Mouse (Mus musculus) stomach, embryonic 15.5 days (tissue): ENCODE measurements at regions not wholly inside any gene's neighbourhood (a gene's known extent, or its start where the extent isn't known, plus 50 kb on each side); places are given as distances from the start of the nearest gene placed in this dataset.

ENCODE experiments used
- ATAC-seq: fragments of 200-750 bp; cut with Nextera tagmentation; 2 replicates; pipeline ENCODE4 v1.8.0; 2017; ENCODE audit warnings: low read depth, moderate number of reproducible peaks, moderate TSS enrichment; ENCODE audit not compliant: insufficient read depth, low FRiP score
- H3K27ac ChIP-seq: fragments of 300-500 bp; sonication (generic); 2 replicates; pipeline ENCODE4 v1.5.1; 2015; ENCODE audit warnings: mild to moderate bottlenecking, inconsistent platforms
- H3K27me3 ChIP-seq: fragments of 300-500 bp; sonication (generic); replicated peaks from 2 replicates; pipeline ENCODE4 v1.6.1; 2015; ENCODE audit warnings: inconsistent platforms
- H3K36me3 ChIP-seq: fragments of 300-500 bp; sonication (generic); 2 replicates; pipeline ENCODE4 v1.6.1; 2015; ENCODE audit warnings: inconsistent platforms
- H3K4me1 ChIP-seq: fragments of 300-500 bp; sonication (generic); 2 replicates; pipeline ENCODE4 v1.6.1; 2015; ENCODE audit warnings: inconsistent platforms
- H3K4me2 ChIP-seq: fragments of 300-500 bp; sonication (generic); 2 replicates; pipeline ENCODE4 v1.6.1; 2015; ENCODE audit warnings: mild to moderate bottlenecking, inconsistent platforms
- H3K4me3 ChIP-seq: fragments of 300-500 bp; sonication (generic); replicated peaks from 2 replicates; pipeline ENCODE4 v1.5.1; 2015; ENCODE audit warnings: inconsistent platforms
- H3K9ac ChIP-seq: fragments of 300-500 bp; sonication (generic); 2 replicates; pipeline ENCODE4 v1.6.1; 2015; ENCODE audit warnings: inconsistent platforms
- H3K9me3 ChIP-seq: fragments of 300-500 bp; sonication (generic); 2 replicates; pipeline ENCODE4 v1.6.1; 2016; ENCODE audit warnings: inconsistent platforms
- WGBS: fragments of 180-500 bp; shearing (Covaris S2); methylation state at CpG from one replicate; pipeline ENCODE4 v1.1.7; 2015; 5-methylcytosine and 5-hydroxymethylcytosine counted together

- H3K4me2 ChIP-seq, result no peak overlapping the region
- no peaks in the 10 kb centered on the region for H3K36me3 ChIP-seq
- H3K9ac ChIP-seq, result no peak overlapping the region
- no peak overlapping the region for H3K27ac ChIP-seq
- H3K4me3 ChIP-seq, result no peak overlapping the region
- ATAC-seq, result no peak
- no peaks in the 10 kb centered on the region for H3K27me3 ChIP-seq
- H3K4me1 ChIP-seq, result no peaks in the 10 kb centered on the region
- 73% methylated on average over 6 of the region's 6 CpGs for WGBS
- no peaks in the 10 kb centered on the region for H3K9me3 ChIP-seq
Observed at GRCm38 (mm10) chr1:127152840-127153239, 52.0 kb upstream of the Mgat5 start.

DNA sequence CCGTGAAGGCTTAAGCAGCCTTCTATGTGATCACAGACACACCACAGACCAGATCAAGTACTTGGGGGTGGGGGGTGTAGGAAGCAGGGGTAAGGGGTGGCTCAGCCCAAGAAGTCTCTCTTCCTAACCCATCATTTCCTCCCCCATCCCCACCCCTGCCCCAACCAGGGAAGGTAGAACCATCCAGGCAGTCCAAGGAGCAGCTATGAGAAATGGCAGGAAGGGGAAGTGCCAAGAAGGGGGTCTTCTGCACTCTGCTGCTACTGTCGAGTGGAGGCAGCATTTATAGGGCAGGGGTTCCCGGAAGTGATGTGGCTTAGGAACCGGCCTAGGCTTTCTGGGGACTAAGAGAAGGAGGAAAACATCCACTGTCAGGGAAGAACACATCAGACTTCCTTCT is 69.3 kb upstream of the Mgat5 start:
- Histone ChIP-seq H3K9ac (no peak overlapping the region), H3K27ac (no peak overlapping the region), H3K4me2 (no peak overlapping the region), H3K27me3 (no peaks in the 10 kb centered on the region), H3K9me3 (no peaks in the 10 kb centered on the region), H3K4me3 (no peak overlapping the region), H3K36me3 (no peaks in the 10 kb centered on the region), H3K4me1 (no peaks in the 10 kb centered on the region)
- 77% methylated on average over 4 of the region's 4 CpGs for WGBS
- no peak for ATAC-seq

- Histone ChIP-seq H3K4me2 (no peak overlapping the region), H3K4me1 (no peaks in the 10 kb centered on the region), H3K27me3 (no peaks in the 10 kb centered on the region), H3K9ac (no peak overlapping the region), H3K9me3 (no peaks in the 10 kb centered on the region), H3K4me3 (no peak overlapping the region), H3K36me3 (no peaks in the 10 kb centered on the region), H3K27ac (no peak overlapping the region)
- 52% methylated on average over 5 of the region's 5 CpGs for WGBS
- 0 out of 2 replicates have a peak, but pooled peaks have one; percentile 9 for ATAC-seq
Observed at GRCm38 (mm10) chr1:127131871-127132270, 72.9 kb upstream of the Mgat5 start.

- Histone ChIP-seq H3K4me1 (no peaks in the 10 kb centered on the region), H3K9ac (no peak overlapping the region), H3K27me3 (no peaks in the 10 kb centered on the region), H3K4me2 (no peak overlapping the region), H3K36me3 (no peaks in the 10 kb centered on the region), H3K27ac (no peak overlapping the region), H3K4me3 (no peak overlapping the region), H3K9me3 (no peaks in the 10 kb centered on the region)
- 90% methylated on average over 5 of the region's 5 CpGs for WGBS
- ATAC-seq, result no peak
Observed at GRCm38 (mm10) chr1:127124862-127125261, 80.0 kb upstream of the Mgat5 start.

- Histone ChIP-seq H3K27me3 (no peaks in the 10 kb centered on the region), H3K4me2 (no peak overlapping the region), H3K27ac (no peak overlapping the region), H3K9me3 (no peaks in the 10 kb centered on the region), H3K4me1 (no peaks in the 10 kb centered on the region), H3K4me3 (no peak overlapping the region), H3K36me3 (no peaks in the 10 kb centered on the region), H3K9ac (no peak overlapping the region)
- 81% methylated on average over 1 of the region's 1 CpGs for WGBS
- ATAC-seq, result no peak
Observed at GRCm38 (mm10) chr1:127118019-127118418, 86.8 kb upstream of the Mgat5 start.

DNA sequence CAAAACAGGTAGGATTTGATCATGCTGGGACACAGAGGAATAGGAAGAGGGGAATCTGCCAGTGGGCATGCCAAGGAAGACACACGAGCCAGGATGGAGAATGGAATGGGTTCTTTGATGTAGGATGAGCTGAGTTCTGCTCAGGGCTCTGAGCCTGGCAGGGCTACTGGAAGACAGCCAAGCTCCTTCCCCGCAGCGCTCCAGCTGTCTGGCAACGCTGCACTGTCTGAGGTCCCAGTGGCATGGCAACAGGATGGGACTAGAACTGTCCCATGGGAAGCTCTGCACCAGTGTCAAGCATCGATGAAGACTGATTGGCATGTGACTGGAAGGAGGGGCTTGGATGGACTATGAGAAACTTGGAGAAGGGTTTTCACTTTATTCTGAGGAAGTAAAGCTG is 97.3 kb upstream of the Mgat5 start:
- no peak overlapping the region for H3K27ac ChIP-seq
- no peak for ATAC-seq
- 58% methylated on average over 5 of the region's 5 CpGs for WGBS
- no peaks in the 10 kb centered on the region for H3K36me3 ChIP-seq
- H3K9me3 ChIP-seq, result no peaks in the 10 kb centered on the region
- no peaks in the 10 kb centered on the region for H3K27me3 ChIP-seq
- no peak overlapping the region for H3K4me3 ChIP-seq
- no peak overlapping the region for H3K4me2 ChIP-seq
- H3K9ac ChIP-seq, result no peak overlapping the region
- no peaks in the 10 kb centered on the region for H3K4me1 ChIP-seq

GRCm38 (mm10) chr1:127105861-127106260 is 99.0 kb upstream of the Mgat5 start:
- no peak overlapping the region for H3K4me2 ChIP-seq
- no peaks in the 10 kb centered on the region for H3K9me3 ChIP-seq
- H3K27ac ChIP-seq, result no peak overlapping the region
- 81% methylated on average over 8 of the region's 8 CpGs for WGBS
- no peak for ATAC-seq
- H3K4me1 ChIP-seq, result no peaks in the 10 kb centered on the region
- H3K4me3 ChIP-seq, result no peak overlapping the region
- no peak overlapping the region for H3K9ac ChIP-seq
- no peaks in the 10 kb centered on the region for H3K36me3 ChIP-seq
- no peaks in the 10 kb centered on the region for H3K27me3 ChIP-seq

DNA sequence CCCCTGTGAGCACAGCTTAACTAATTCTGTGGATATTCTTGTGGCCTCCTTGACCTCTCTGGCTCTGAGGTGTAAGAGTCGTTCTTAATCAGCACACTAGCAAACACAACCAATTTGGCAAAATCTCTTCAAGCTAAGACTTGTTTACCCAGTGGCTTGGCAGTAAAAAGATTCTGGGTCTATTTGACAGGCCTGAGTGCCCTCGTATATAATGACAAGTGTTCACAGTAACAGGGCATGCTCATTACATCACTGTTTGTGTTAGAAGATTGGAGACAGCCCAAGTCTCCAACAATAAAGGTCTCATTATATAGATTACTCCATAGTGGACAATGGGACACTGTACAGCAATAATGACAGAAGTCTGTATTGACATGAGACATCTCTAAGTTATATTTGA is 101.2 kb upstream of the Mgat5 start:
- no peaks in the 10 kb centered on the region for H3K27me3 ChIP-seq
- no peak overlapping the region for H3K9ac ChIP-seq
- 38% methylated on average over 2 of the region's 2 CpGs for WGBS
- no peak overlapping the region for H3K4me3 ChIP-seq
- H3K27ac ChIP-seq, result no peak overlapping the region
- no peaks in the 10 kb centered on the region for H3K36me3 ChIP-seq
- no peak for ATAC-seq
- no peak overlapping the region for H3K4me2 ChIP-seq
- no peaks in the 10 kb centered on the region for H3K9me3 ChIP-seq
- no peaks in the 10 kb centered on the region for H3K4me1 ChIP-seq

DNA sequence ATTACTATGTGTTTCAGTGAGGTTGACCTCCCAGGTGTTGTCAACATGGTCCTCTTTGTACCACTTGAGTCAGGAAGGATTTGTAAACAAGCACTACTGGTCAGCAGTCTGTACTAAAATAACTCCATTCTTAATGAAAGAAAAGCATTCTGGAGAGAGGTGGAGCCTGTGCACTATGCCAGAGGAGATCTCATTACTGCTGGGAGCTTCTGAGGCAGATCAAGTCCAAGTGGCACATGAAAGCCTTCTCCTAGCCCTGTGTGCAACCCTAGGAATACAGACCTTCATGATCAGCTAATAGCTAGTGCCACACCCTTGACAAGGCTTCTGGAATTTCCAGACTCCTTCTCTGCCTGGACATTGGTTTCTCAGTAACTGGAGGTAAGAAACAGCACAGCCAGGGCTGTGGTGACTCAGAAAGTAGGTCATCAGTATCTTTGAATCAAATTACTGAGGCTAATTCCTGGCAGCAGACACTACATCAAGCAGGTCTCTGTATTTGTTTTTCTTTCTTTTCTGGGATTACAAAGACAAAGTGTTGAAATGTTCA is 105.9 kb upstream of the Mgat5 start:
- no peaks in the 10 kb centered on the region for H3K36me3 ChIP-seq
- no peaks in the 10 kb centered on the region for H3K4me1 ChIP-seq
- no peak overlapping the region for H3K9ac ChIP-seq
- no peak for ATAC-seq
- H3K4me3 ChIP-seq, result no peak overlapping the region
- no peak overlapping the region for H3K27ac ChIP-seq
- H3K9me3 ChIP-seq, result no peaks in the 10 kb centered on the region
- no peak overlapping the region for H3K4me2 ChIP-seq
- H3K27me3 ChIP-seq, result no peaks in the 10 kb centered on the region

- Histone ChIP-seq H3K4me1 (no peaks in the 10 kb centered on the region), H3K27ac (no peak overlapping the region), H3K27me3 (no peaks in the 10 kb centered on the region), H3K4me2 (no peak overlapping the region), H3K4me3 (no peak overlapping the region), H3K9me3 (no peaks in the 10 kb centered on the region), H3K36me3 (no peaks in the 10 kb centered on the region), H3K9ac (no peak overlapping the region)
- ATAC-seq, result no peak
Observed at GRCm38 (mm10) chr1:127087616-127088015, 117.2 kb upstream of the Mgat5 start.

- no peak overlapping the region for H3K4me2 ChIP-seq
- H3K9ac ChIP-seq, result no peak overlapping the region
- WGBS, result 81% methylated on average over 4 of the region's 4 CpGs
- H3K27ac ChIP-seq, result no peak overlapping the region
- H3K27me3 ChIP-seq, result no peaks in the 10 kb centered on the region
- no peaks in the 10 kb centered on the region for H3K36me3 ChIP-seq
- no peaks in the 10 kb centered on the region for H3K9me3 ChIP-seq
- no peak for ATAC-seq
- no peak overlapping the region for H3K4me3 ChIP-seq
- no peaks in the 10 kb centered on the region for H3K4me1 ChIP-seq
Observed at GRCm38 (mm10) chr1:127085988-127086387, 118.8 kb upstream of the Mgat5 start.

DNA sequence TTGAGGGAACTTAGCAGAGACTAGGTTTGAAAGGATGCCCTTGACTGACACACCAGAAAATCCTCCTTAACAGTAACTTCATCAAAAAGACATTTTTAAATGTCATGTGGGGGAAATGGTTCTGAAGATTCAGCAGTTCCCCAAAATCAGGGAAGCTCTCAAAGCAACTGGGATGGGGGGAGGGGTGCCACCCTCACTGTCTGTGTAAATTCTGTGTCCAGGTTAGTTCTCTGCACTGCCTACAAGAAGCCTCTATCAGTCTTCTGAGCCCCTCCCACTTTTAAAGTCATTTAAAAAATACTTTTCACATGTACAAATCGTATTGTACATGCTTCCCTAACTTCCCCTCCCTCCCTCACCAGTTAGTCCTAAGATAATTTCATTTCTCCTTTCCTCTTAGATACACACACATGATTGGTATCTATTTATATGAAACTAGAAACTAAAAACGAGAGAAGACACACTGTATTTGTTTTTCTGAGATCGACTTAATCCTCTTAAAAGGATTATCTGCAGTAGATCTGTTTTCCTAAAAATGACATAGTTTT is 121.0 kb upstream of the Mgat5 start:
- H3K27ac ChIP-seq, result no peak overlapping the region
- no peaks in the 10 kb centered on the region for H3K9me3 ChIP-seq
- 48% methylated on average over 3 of the region's 3 CpGs for WGBS
- no peaks in the 10 kb centered on the region for H3K4me1 ChIP-seq
- H3K27me3 ChIP-seq, result no peaks in the 10 kb centered on the region
- no peak overlapping the region for H3K4me3 ChIP-seq
- H3K9ac ChIP-seq, result no peak overlapping the region
- H3K36me3 ChIP-seq, result no peaks in the 10 kb centered on the region
- no peak for ATAC-seq
- no peak overlapping the region for H3K4me2 ChIP-seq

GRCm38 (mm10) chr1:127079012-127079411 is 125.8 kb upstream of the Mgat5 start:
- Histone ChIP-seq H3K4me3 (no peak overlapping the region), H3K27ac (no peak overlapping the region), H3K27me3 (no peaks in the 10 kb centered on the region), H3K9me3 (no peaks in the 10 kb centered on the region), H3K36me3 (no peaks in the 10 kb centered on the region), H3K9ac (no peak overlapping the region), H3K4me1 (no peaks in the 10 kb centered on the region), H3K4me2 (no peak overlapping the region)
- no peak for ATAC-seq
- WGBS, result 72% methylated on average over 4 of the region's 4 CpGs
